Mouse (Mus musculus): ENCODE data around the gene Antxr1. TPM values are rescaled to one million over a fixed set of nuclear protein-coding genes. Genes with fewer than 3 reads are reported as not detected.
A peak's percentile ranks its signal among the peaks of the same experiment; 100 is the strongest.

Gene Antxr1
- total RNA-seq, 2 experiments from 2014 or later = 10.1 to 11.8 TPM

DNA sequence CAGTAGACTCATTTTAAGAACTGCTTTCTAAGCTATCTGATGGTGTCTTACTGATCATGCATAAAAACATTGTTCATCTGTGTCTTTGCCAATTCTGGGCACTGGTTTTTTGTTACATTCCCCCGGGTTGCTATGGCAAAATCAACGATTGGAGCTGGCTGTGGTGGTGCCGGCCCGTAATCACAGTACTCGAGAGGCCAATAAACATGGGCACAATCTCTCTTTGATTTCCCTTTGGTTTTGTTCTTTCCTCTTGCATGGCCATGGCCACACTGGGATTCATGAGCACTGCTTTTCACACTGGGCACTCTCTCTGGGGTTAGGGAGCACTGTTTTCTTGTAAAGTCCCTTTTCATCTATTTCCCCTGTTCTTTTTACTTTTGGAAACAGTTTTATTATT, 83.9 kb downstream of the Antxr1 start:
- no peak for DNase-seq (ENCODE audit: extremely low spot score in 1 of 2, low spot score in 1 of 2)

DNA sequence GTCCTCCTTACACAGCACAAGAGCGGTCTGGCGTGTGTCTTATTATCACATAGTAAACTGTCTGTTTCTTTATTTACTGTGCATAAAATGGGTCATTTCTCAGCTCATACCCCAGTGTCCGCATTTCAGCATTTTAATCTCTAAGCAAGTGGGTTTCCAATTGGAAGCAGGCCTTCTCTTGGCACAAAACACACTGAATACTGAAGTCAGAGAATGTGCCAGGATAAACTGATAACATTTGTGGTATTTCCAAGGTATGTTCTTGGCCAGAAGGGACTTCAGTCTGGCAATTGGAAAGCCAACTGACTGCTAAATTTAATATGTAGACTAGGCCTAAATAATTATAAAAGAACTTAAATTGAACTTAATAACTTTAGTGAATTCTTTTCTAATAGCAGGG, 84.9 kb downstream of the Antxr1 start:
- no peak for DNase-seq (ENCODE audit: extremely low spot score in 1 of 2, low spot score in 1 of 2)

DNA sequence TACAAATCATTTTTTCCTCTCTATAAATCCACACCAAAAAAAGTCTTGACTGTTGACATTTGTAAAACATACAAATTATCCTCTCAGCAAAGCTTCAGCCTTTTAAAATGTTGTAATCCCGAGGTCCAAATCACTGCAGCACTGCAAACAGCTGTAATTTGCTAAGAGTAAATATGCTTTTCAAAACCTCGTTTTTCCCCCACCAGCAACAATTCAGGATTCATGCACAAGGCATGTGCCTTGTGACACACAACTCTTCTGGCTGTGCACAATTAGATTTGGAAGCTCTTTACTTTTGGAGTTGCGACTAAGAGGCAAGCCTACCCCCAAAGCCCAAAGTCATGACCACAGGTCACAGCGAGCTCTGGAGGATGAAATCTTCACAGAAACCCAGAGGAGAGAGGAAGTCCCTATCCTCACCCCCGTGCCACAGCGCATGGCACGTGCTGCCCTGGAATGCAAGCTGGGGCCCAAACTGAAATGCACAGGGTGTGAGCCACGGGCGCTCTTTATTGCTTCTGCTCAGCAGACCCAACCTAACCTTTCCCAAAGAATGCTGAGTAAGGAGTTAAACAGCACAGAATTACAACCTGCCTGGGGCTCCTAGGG, 87.3 kb downstream of the Antxr1 start:
- DNase-seq (ENCODE audit: extremely low spot score in 1 of 2, low spot score in 1 of 2) = no peak

DNA sequence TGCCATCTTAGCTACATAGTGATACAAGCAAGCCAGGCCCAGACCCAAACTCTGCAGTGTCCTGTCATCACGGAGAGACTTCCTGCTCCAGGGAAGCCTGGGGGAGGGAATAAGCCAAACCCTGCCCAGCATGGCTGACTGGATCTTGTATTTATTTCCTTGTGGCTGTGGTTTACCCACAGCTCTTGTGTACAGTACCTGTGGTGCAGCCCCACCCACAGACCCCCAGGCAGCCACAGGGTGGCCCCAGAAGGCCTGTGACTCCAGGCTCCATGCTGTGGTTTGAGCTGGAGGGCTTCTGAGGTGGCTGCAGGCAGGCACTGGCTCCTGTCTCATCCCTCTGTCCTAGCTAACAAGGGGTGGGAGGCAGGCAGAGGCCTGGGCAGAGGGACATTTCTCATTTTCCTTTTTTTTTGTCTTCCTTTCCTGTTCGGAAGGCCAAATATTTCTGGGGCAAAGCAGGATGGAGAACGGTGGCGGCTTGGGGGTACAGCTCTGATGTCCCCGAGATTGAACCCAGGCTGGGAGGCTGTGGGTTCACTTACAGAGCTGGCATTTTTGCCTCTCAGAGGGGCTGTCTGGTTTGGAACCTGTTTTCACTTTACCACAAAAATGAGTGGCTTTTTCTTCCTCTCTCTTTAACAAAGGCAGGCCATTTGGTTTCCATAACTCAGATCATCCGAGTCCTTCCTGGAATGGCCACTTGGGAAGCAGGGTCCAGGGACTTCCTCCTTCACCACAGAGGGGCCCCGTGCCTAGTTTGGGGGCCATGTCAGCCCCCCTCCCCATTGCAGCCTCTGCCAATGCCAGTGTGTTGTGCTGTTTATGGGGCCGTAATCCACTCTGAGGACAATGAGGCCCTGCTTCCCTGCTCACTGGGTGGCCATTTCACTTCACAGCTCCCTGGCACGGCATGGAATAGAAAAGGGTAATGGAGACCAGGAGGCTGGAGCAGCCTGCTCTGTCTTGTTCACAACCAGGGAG, 91.2 kb downstream of the Antxr1 start:
- DNase-seq (ENCODE audit: extremely low spot score in 1 of 2, low spot score in 1 of 2) = no peak

DNA sequence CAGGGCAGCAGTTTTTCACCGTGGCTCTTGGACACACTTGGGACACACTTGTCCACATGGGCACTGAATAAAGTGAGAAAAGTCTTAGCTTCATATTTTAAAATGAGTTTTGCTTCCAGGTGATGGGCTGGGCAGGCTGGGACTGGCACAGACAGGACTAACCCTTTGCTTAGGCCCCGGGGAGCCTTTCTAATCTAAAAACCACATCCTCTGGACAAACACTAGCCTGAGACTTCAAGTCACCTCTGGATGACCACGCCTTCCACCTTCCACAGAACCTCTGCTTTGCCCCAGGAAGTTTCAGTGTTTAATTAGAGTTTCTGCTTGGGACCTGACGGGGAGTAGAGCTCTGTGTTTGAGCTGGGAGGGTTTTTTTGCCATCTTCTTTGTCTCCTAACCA, 98.4 kb downstream of the Antxr1 start:
- no peak for DNase-seq (ENCODE audit: extremely low spot score in 1 of 2, low spot score in 1 of 2)

DNA sequence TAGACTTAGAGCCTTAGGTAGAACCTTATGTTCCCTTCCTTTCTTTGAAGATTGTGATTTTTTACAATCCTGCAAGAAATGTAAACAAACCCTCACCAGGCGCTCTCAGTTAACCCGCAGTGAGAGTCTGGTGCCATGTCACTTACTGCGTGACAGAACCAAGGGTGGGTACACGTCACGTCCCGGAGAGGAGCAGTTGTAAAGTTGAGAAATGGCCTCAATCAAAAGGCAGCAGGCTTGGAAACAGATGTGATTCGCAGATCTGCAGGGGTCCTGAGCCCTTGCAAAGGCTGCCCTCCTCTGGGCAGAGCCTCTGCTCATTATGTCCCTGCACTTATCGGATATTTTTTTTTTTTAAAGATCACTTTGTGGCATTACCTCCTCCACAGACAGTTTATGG, 99.6 kb downstream of the Antxr1 start:
- DNase-seq (ENCODE audit: extremely low spot score in 1 of 2, low spot score in 1 of 2) = no peak

DNA sequence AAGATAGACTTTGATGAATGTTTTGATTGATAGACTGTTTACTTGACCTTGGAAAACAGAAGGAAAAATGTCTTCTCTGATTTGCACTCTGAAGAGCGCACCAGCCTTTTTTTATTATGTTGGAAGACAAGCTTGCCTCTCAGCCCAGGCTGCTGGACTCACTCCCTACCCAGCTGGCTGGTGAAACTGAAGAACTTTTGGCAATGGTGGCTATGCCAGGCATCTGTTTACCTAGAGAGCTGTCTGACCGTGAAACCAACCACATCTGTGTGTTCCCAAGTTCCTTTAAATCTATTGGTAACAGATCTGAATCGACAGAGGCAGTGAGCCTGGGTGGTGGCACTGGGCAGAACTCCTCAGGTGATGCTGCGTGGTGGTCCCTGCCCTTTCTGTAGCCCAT, 102.5 kb downstream of the Antxr1 start:
- DNase-seq (ENCODE audit: extremely low spot score in 1 of 2, low spot score in 1 of 2) = no peak

DNA sequence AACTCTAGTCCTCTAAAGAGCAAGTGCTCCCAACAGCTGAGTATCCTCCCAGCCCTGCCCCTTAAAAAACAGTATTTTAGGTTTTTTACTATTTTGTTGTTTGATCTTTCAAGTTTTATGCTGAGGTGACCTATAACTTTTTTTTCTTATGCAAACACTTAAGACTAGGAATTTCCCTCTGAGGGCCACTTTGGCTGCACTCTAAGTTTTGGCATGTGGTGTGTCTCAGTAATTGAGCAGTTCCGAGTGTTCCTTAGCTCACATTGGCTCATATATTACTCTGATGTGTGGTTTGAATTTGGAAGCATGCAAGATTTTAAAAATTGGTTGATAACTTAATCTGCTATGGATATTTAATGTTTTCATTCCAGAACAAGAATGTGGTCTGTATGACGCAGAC, 105.6 kb downstream of the Antxr1 start:
- no peak for DNase-seq (ENCODE audit: extremely low spot score in 1 of 2, low spot score in 1 of 2)

DNA sequence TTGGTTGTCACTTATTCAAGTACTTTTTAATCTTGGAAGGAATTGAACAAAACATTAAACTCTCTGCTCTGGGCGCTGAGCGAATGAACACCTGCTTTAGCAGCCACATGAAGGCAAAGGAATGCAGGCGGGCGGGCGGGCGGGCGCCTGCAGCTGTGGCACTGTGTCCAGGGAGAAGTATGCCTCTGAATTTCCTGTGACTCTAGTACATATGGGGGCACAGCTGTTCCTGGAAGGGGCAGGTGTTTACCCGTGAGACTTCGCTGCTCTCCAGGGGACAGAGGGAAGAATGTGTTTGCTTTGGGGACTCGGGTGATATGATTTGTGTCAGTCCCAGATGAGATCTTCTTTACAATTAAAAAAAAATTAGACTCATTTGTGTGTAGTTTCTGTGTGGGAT, 107.7 kb downstream of the Antxr1 start:
- no peak for DNase-seq (ENCODE audit: extremely low spot score in 1 of 2, low spot score in 1 of 2)

DNA sequence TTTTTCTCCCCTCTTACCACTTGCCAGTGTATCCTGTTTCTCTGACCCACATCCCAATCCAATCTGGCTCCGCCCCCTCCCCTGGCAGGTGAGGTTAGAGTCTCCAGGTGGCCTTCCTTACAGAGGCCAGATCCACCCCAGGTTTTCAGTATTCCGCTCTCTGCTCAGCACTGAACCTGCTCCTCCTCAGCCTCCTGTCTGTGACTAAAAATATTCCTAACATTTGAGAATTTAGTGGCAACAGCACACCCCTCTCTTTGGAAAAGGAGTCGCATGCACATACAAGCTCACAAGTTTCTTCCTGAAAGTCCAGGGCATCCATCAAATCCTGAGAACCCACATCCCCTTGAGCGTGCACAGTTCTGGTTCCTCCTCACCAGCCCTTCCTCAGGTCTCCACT, 109.3 kb downstream of the Antxr1 start:
- DNase-seq (ENCODE audit: extremely low spot score in 1 of 2, low spot score in 1 of 2) = no peak

DNA sequence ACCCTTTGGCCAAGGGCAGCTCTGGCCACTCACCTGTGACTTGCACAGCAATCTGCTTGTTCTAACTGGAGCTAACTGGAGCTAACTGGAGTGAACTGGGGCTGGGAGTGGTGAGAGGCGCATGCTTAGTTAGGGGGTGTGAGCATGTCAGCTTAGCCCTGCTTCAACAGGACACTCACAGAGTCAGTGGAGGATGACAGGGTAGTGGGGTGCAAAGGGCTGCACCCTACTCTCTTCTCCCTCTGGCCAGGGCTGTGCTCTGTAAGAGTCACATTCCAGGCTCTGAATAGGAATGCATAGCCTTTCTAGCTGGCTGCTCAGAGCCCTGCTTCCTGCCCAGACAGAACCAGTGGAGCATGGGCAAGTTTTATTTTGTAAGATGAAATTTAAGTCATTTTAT, 110.3 kb downstream of the Antxr1 start:
- no peak for DNase-seq (ENCODE audit: extremely low spot score in 1 of 2, low spot score in 1 of 2)

DNA sequence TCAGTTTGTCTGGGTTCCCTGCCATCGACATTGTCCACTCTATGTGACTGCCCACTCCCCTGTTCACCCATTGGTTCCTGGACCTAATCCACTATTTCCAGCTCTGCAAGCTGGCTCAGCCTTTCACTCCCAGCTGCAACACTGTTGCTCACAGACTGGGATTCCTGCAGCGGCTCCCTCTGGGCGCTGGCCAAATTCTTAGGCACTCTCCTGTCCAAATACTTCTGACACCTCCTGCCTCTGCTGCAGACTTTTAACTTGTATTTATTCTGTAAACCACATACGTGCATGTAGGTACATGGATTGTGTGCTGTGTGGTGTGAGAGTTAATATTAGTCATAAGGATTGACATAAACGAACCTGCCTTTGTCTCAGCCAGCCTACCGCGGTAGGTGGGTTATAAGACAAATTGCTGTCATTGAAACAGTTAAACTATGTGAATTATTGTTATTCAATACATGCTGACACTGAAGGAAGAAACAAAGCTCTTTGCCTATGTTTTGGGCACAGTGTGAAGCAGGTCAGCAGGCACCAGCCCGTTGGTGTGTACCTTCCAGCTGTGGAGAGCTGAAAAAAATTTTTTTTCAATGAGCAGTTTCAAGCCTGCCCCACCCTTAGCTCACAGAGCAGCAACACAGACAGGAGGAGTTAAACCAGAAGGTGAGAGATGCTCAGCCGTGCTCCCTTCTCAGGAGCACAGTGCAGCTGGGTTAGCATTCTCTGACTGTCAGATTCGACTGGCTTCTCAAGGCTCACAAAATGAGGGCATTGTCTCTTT, 112.6 kb downstream of the Antxr1 start:
- no peak for DNase-seq (ENCODE audit: extremely low spot score in 1 of 2, low spot score in 1 of 2)

DNA sequence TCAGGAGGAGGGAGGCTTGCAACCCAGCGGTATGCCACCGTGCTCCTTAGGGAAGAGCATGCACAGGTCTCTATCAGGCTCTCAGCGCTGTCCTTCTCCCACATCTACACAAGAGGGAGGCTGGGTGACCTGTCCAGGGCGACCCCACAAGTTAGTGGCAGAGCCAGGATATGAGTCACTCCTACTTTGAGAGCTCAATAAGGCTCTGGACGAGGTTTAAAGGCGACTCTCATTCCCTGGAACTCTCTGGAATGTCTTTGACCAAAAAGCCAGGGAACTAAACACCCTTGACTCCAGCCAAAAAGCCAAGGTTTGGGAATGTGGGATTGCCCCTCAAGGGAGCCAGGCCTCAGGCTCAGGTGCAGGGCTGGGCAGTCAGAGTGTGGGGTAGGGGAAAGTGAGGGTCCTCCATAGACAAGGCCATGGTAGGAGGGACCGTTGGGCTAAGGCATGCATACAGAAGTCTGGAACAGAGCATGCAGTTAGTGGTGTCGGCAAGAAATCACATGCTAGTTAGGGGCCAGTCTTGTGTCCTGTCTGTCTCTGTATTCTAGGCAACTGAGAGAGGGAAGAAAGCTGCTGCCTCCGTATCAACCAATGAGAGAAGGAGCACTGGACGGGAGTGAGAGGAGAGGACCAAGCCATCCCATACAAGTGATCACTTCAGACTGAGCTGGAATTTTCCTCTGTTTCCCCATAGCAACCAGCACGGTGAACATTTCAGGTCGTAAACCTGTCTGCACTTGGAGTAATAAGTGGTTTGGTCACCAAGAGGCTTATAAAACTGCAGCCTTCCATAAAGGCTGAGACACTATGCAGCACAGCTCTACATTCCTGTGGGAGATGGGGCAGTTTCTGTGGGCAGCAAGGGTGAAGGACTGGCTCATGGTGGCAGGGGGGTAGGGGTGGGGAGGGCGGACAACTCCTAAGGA, 116.3 kb downstream of the Antxr1 start:
- DNase-seq (ENCODE audit: extremely low spot score in 1 of 2, low spot score in 1 of 2) = no peak

DNA sequence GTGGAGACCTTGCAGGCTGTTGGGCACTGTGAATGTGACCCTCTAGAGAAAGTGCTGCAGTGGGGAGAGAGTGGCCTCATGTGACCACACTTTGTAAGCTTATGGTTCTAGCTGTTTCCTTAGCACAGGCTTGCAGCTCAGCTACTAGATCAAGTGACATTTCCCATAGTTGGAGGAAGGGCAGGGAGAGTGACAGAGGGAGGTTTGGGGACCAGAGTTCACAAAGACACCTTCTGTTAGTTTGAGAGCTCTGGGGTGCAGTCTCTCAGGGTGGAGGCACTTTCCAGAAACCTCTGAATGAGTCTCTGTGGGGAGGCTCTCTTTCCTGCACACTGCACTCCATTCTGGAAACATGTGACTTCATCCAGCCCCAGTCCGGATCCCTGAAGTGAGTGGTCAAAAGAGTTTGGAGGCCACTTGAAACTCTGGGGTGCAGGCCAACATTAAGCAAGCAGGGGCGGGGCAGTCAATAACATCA, 119.5 kb downstream of the Antxr1 start:
- DNase-seq (ENCODE audit: extremely low spot score in 1 of 2, low spot score in 1 of 2) = no peak

DNA sequence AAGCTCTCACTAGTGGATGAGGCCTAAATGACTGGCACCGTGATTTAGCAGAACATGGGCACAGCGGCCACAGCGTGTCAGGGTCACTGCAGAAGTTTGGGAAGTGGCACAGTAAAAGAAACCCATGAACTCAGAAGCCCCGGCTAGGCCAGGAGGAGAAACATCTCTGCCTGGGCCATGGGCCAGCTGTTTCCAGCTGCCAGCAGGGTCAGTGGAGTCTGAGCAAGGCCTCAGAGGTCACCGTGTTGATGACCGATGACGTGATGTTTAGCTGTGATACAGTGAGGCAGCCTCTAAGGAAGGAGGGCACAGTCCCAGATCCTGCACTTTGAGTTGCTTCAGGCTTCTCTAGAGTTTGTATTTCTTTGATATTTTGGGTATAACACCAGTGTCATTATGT, 122.4 kb downstream of the Antxr1 start:
- no peak for DNase-seq (ENCODE audit: extremely low spot score in 1 of 2, low spot score in 1 of 2)

DNA sequence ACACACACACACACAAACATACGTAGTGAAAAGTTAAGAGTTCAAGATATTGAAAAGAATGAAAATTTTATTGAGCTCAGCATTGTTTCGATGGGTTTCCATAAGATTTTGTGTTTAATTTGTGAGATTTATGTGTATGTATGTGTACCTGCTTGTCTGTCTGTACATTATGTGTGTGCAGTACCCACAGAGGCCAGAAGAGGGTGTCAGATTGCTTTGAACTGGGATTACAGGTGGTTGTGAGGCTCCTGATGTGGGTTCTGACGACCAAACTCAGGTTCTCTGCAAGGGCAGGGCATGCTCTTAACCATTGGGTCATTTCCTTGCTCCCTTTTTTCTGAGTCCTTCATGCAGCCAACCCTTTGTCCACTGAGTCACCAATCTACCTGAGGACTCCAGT, 124.1 kb downstream of the Antxr1 start:
- no peak for DNase-seq (ENCODE audit: extremely low spot score in 1 of 2, low spot score in 1 of 2)

DNA sequence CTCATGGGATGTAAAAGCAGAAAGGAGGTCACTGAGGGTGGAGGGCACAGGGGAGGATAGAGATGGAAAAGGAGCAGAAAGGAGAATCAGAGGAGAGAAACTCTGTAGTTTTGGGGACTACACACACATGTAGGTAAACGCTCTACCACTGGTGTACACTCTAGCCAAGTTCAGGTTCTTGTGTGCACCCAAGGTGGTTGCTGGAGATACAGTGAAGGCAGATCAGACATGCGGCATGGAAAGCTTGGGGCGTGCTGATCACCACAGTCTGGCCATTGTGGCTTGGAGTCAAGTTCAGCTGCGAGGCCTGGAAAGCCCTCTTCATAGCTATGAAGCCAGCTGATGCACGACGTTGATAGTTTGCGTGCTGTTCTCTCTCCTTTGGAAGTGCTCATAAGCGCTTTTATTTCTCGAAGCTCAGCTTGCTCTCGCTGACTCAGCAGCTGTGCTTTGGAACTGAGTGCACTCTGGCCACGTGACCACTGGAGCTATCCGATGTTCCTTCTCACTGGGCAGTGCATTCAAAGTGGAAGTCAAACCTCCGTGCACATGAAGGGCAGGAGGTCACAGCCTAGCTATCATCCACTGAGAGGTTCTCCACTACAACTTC, 128.1 kb downstream of the Antxr1 start:
- DNase-seq (ENCODE audit: extremely low spot score in 1 of 2, low spot score in 1 of 2) = peak in 1 of 2 experiments; percentile 27

DNA sequence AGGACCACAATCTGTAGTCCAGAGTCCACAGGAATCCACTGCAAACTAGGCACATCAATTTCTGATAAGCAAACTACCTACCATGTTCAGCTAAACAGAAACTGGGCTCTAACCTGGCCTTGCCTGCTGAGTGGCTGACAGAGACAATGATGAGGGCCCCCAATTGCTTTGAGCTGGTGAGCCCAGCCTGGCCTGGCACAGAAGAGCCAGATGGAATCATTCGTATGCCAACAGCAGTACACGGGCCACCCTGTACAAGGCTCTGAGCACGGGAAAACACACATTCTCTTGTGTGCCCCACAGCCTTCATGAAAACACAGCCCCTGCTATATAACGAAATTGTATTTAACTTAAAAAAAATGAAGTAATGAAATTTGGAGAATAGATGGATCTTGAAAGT, 128.8 kb downstream of the Antxr1 start:
- DNase-seq (ENCODE audit: extremely low spot score in 1 of 2, low spot score in 1 of 2) = no peak

DNA sequence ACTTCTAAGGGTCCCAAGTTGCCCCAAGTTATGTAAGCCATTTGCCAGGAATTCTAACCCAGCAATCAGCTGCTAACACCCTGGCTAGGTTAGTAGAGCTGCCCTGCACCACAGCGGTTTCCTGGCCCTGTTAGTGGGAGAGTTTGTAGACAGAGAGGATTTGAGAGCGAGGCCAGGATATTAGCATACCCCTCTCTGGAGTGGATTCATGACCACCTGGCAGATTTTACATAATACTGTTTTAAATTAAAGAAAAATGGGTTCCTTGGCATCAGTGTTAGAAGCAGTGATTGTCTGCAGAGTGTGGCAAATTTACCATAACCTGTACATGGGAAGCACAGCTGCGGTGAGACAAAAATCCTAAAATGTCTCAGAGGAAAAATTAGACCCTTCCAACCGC, 132.2 kb downstream of the Antxr1 start:
- DNase-seq (ENCODE audit: extremely low spot score in 1 of 2, low spot score in 1 of 2) = no peak

DNA sequence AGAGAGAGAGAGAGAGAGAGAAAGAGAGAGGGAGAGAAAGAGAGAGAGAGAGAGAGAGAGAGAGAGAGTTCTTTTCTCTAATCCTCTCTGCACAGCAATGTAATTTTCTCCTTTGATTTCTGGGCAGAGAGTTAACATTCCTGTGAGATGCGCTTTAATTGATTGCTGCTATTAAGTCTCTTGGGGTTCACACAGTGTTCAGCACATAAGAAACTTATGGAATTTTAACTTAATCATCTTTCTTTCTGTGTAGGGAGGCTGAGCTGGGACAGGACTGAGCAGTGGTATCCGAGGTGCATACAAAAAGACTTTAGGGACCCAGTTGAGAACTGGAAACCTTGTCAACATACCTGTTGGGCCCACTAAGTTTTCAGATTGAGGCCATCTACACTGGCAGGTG, 132.6 kb downstream of the Antxr1 start:
- no peak for DNase-seq (ENCODE audit: extremely low spot score in 1 of 2, low spot score in 1 of 2)
